Mouse (Mus musculus) spleen, postnatal 10 days (tissue): ENCODE data around the gene Nkd1.
A peak's percentile ranks its signal among the peaks of the same experiment; 100 is the strongest.

Source experiments
- DNase-seq, 2 experiments: peaks; one replicate each; pipeline ENCODE4 v3.0.0; 2021 to 2022; ENCODE audit warnings: low spot score in 2 of 2

Gene Nkd1

GRCm38 (mm10) chr8:88572941-88573645, 51.9 kb downstream of the Nkd1 start:
- DNase-seq = no peak

- DNase-seq = no peak
Measured at GRCm38 (mm10) chr8:88574975-88575374, 53.8 kb downstream of the Nkd1 start.

- DNase-seq = no peak
Measured at GRCm38 (mm10) chr8:88576351-88577142, 55.4 kb downstream of the Nkd1 start.

GRCm38 (mm10) chr8:88577666-88578065, 56.5 kb downstream of the Nkd1 start:
- no peak for DNase-seq

- no peak for DNase-seq
Measured at GRCm38 (mm10) chr8:88578413-88579175, 57.4 kb downstream of the Nkd1 start.

- no peak for DNase-seq
Measured at GRCm38 (mm10) chr8:88579246-88579645, 58.1 kb downstream of the Nkd1 start.

- no peak for DNase-seq
Measured at GRCm38 (mm10) chr8:88579668-88580330, 58.6 kb downstream of the Nkd1 start.

GRCm38 (mm10) chr8:88580785-88581184, 59.6 kb downstream of the Nkd1 start:
- DNase-seq = peak in 1 of 2 experiments; percentile 36

- no peak for DNase-seq
Measured at GRCm38 (mm10) chr8:88583863-88584262, 62.7 kb downstream of the Nkd1 start.

- DNase-seq = no peak
Measured at GRCm38 (mm10) chr8:88588205-88588889, 67.2 kb downstream of the Nkd1 start.

GRCm38 (mm10) chr8:88590226-88590625, 69.1 kb downstream of the Nkd1 start:
- no peak for DNase-seq

GRCm38 (mm10) chr8:88593947-88594346, 72.8 kb downstream of the Nkd1 start:
- DNase-seq = no peak

- DNase-seq = no peak
Measured at GRCm38 (mm10) chr8:88596042-88596441, 74.9 kb downstream of the Nkd1 start.

GRCm38 (mm10) chr8:88598578-88598977, 77.4 kb downstream of the Nkd1 start:
- no peak for DNase-seq

- DNase-seq = no peak
Measured at GRCm38 (mm10) chr8:88599491-88599890, 78.3 kb downstream of the Nkd1 start.

GRCm38 (mm10) chr8:88603446-88603989, 82.4 kb downstream of the Nkd1 start:
- no peak for DNase-seq

GRCm38 (mm10) chr8:88604065-88605038, 83.2 kb downstream of the Nkd1 start:
- DNase-seq = peak in 1 of 2 experiments; percentile 59

GRCm38 (mm10) chr8:88605361-88606040, 84.3 kb downstream of the Nkd1 start:
- no peak for DNase-seq

GRCm38 (mm10) chr8:88609036-88609435, 87.9 kb downstream of the Nkd1 start:
- DNase-seq = no peak
